Mouse (Mus musculus): ENCODE data around the gene Ptprg. TPM values are rescaled to one million over a fixed set of nuclear protein-coding genes. Genes with fewer than 3 reads are reported as not detected.

Ptprg gene
- polyA plus RNA-seq, 1 experiment from 2014 or later, result 20.8 TPM

- no peak for ATAC-seq (ENCODE audit: insufficient read depth, low FRiP score)
- H3K27ac ChIP-seq (ENCODE audit: low read length), result no peak overlapping the region
- no peak overlapping the region for H3K4me3 ChIP-seq (replicated peaks; ENCODE audit: low read length)
- no peaks in the 10 kb centered on the region for H3K36me3 ChIP-seq (ENCODE audit: control insufficient read depth, insufficient read depth, low read length)
- no peaks in the 10 kb centered on the region for H3K9me3 ChIP-seq (replicated peaks; ENCODE audit: control insufficient read depth, low read length)
- no peaks in the 10 kb centered on the region for H3K27me3 ChIP-seq (ENCODE audit: control insufficient read depth, insufficient read depth, low read length)
- H3K9ac ChIP-seq (ENCODE audit: low read length), result no peak overlapping the region
- H3K4me2 ChIP-seq (ENCODE audit: low read depth, low read length), result no peak overlapping the region
- no peaks in the 10 kb centered on the region for H3K4me1 ChIP-seq (ENCODE audit: control insufficient read depth, insufficient read depth, low read length)
- WGBS, result 71% methylated on average over 4 of the region's 4 CpGs
Measured at GRCm38 (mm10) chr14:11992111-11992510, 438.8 kb downstream of the Ptprg start.

GRCm38 (mm10) chr14:11992534-11992933, 439.2 kb downstream of the Ptprg start:
- no peak overlapping the region for H3K27ac ChIP-seq (ENCODE audit: low read length)
- no peak overlapping the region for H3K9ac ChIP-seq (ENCODE audit: low read length)
- no peak overlapping the region for H3K4me2 ChIP-seq (ENCODE audit: low read depth, low read length)
- H3K4me1 ChIP-seq (ENCODE audit: control insufficient read depth, insufficient read depth, low read length), result no peaks in the 10 kb centered on the region
- WGBS, result 83% methylated on average over 6 of the region's 6 CpGs
- H3K27me3 ChIP-seq (ENCODE audit: control insufficient read depth, insufficient read depth, low read length), result no peaks in the 10 kb centered on the region
- no peak overlapping the region for H3K4me3 ChIP-seq (replicated peaks; ENCODE audit: low read length)
- ATAC-seq (ENCODE audit: insufficient read depth, low FRiP score), result no peak
- H3K36me3 ChIP-seq (ENCODE audit: control insufficient read depth, insufficient read depth, low read length), result no peaks in the 10 kb centered on the region
- H3K9me3 ChIP-seq (replicated peaks; ENCODE audit: control insufficient read depth, low read length), result no peaks in the 10 kb centered on the region

DNA sequence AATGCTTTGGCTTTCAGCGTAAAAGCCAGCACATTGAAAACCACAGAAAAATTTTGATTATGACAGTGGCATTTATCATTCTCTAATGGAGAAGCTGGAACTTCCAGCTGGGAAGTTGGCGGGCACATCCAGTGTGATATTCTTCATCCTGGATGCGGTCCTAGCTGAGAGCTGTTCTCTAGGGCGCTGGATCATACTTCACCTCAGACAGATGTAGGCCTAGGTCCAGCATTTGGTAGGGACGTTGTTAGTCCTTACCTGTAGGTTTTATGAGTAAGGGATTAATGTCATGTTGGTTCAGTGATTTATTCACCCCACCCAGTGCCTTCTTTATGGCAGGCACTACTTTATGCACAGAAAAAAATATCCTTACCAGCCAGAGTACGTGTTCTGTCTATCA, 444.2 kb downstream of the Ptprg start:
- Histone ChIP-seq H3K36me3 (ENCODE audit: control insufficient read depth, insufficient read depth, low read length) (no peaks in the 10 kb centered on the region), H3K9me3 (replicated peaks; ENCODE audit: control insufficient read depth, low read length) (no peaks in the 10 kb centered on the region), H3K9ac (ENCODE audit: low read length) (no peak overlapping the region), H3K4me2 (ENCODE audit: low read depth, low read length) (no peak overlapping the region), H3K4me3 (replicated peaks; ENCODE audit: low read length) (no peak overlapping the region), H3K27me3 (ENCODE audit: control insufficient read depth, insufficient read depth, low read length) (no peaks in the 10 kb centered on the region), H3K4me1 (ENCODE audit: control insufficient read depth, insufficient read depth, low read length) (no peaks in the 10 kb centered on the region), H3K27ac (ENCODE audit: low read length) (no peak overlapping the region)
- peak; percentile 44; the same call in 1 of the 2 replicates for ATAC-seq (ENCODE audit: insufficient read depth, low FRiP score)
- WGBS, result 50% methylated on average over 6 of the region's 6 CpGs

DNA sequence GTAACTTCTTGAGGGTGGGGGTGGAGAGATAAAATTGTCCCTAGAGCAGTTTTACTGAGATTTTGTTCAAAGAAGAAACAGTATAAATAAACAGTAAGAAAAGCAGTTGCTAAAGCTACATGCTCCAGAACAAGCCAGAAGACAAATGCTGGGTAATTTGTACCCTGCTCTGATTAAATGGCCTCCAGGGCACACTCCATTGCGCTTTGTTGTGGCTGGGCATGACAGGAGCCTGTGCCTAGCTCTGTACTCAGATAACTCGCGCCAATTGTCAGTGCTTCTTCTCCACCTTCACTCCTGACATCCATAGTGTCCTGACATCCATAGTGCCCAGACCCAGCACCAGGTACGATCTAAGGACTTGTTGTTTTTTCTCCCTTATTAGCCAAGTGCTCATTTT, 445.1 kb downstream of the Ptprg start:
- Histone ChIP-seq H3K27me3 (ENCODE audit: control insufficient read depth, insufficient read depth, low read length) (no peaks in the 10 kb centered on the region), H3K27ac (ENCODE audit: low read length) (no peak overlapping the region), H3K4me1 (ENCODE audit: control insufficient read depth, insufficient read depth, low read length) (no peaks in the 10 kb centered on the region), H3K9ac (ENCODE audit: low read length) (no peak overlapping the region), H3K9me3 (replicated peaks; ENCODE audit: control insufficient read depth, low read length) (no peaks in the 10 kb centered on the region), H3K4me2 (ENCODE audit: low read depth, low read length) (no peak overlapping the region), H3K36me3 (ENCODE audit: control insufficient read depth, insufficient read depth, low read length) (no peaks in the 10 kb centered on the region), H3K4me3 (replicated peaks; ENCODE audit: low read length) (no peak overlapping the region)
- no peak for ATAC-seq (ENCODE audit: insufficient read depth, low FRiP score)
- WGBS, result 73% methylated on average over 4 of the region's 4 CpGs

DNA sequence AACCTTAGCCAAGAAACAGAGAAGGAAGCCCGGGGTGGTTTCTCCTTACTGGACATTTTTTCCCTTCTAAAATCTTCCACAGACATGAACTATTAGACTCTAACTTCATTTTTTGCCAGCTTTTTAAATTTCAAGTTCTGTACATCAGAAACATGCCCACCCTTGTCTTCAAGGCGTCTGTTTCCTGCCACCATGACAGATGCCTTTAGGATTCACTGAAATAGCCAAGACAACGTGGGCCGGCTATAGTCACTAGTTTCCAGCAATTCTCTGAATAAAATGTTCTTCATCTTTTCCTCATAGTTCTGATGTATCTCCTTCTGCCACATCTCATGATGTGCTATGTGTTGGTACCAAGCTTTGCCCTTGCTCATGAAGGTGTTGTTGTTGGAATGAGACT, 450.7 kb downstream of the Ptprg start:
- Histone ChIP-seq H3K9me3 (replicated peaks; ENCODE audit: control insufficient read depth, low read length) (no peaks in the 10 kb centered on the region), H3K27me3 (ENCODE audit: control insufficient read depth, insufficient read depth, low read length) (no peaks in the 10 kb centered on the region), H3K4me3 (replicated peaks; ENCODE audit: low read length) (no peak overlapping the region), H3K4me2 (ENCODE audit: low read depth, low read length) (no peak overlapping the region), H3K27ac (ENCODE audit: low read length) (no peak overlapping the region), H3K4me1 (ENCODE audit: control insufficient read depth, insufficient read depth, low read length) (no peaks in the 10 kb centered on the region), H3K9ac (ENCODE audit: low read length) (no peak overlapping the region), H3K36me3 (ENCODE audit: control insufficient read depth, insufficient read depth, low read length) (no peaks in the 10 kb centered on the region)
- 82% methylated on average over 4 of the region's 4 CpGs for WGBS
- no peak for ATAC-seq (ENCODE audit: insufficient read depth, low FRiP score)

GRCm38 (mm10) chr14:12011766-12012165, 458.4 kb downstream of the Ptprg start:
- Histone ChIP-seq H3K9me3 (replicated peaks; ENCODE audit: control insufficient read depth, low read length) (no peaks in the 10 kb centered on the region), H3K4me2 (ENCODE audit: low read depth, low read length) (no peak overlapping the region), H3K27me3 (ENCODE audit: control insufficient read depth, insufficient read depth, low read length) (no peaks in the 10 kb centered on the region), H3K27ac (ENCODE audit: low read length) (no peak overlapping the region), H3K4me3 (replicated peaks; ENCODE audit: low read length) (no peak overlapping the region), H3K9ac (ENCODE audit: low read length) (no peak overlapping the region), H3K36me3 (ENCODE audit: control insufficient read depth, insufficient read depth, low read length) (no peaks in the 10 kb centered on the region), H3K4me1 (ENCODE audit: control insufficient read depth, insufficient read depth, low read length) (no peaks in the 10 kb centered on the region)
- WGBS, result 72% methylated on average over 5 of the region's 5 CpGs
- ATAC-seq (ENCODE audit: insufficient read depth, low FRiP score), result no peak

DNA sequence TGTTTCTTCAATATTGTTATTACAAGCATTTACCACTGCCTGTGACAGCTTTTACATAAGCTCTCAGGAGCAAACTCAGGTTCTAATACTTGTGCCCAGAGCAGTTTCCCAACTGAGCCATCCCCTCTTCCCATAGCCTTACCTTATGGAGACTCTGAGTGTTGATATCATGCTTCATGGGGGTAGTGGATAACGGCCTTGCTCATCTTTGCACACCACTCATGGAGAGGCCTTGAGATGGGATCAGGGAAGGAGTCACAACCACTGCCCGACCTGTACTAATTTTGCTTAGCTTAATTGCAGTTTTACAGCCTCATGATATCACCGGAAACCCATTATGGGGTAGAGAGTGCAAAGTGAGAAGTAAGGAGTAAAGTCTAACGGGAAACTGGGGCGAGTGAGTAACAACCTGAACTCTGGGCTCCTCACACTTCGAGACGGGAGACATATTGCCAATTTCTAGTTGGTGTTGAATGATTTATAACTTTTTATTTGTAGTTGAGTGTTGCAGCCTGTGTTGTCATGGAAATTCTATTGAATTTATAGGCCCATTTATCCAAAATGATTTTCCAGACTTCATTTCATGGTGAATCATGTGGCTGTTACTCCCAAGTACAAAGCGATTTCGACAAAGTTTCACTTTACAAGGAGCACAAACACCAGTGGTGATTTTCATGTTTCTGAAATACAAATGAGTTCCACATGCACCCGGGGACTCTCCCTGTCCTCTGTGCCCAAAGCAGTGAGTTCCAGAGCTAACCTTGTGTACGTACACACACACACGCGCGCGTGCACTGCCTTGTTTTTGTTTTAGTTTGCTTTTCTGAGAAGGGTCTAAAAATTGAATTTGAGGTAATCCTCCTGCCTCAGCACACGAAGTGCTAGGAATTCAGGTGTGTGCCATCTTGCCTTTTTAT, 472.7 kb downstream of the Ptprg start:
- Histone ChIP-seq H3K4me3 (replicated peaks; ENCODE audit: low read length) (no peak overlapping the region), H3K4me1 (ENCODE audit: control insufficient read depth, insufficient read depth, low read length) (no peaks in the 10 kb centered on the region), H3K27me3 (ENCODE audit: control insufficient read depth, insufficient read depth, low read length) (no peaks in the 10 kb centered on the region), H3K36me3 (ENCODE audit: control insufficient read depth, insufficient read depth, low read length) (no peaks in the 10 kb centered on the region), H3K27ac (ENCODE audit: low read length) (no peak overlapping the region), H3K4me2 (ENCODE audit: low read depth, low read length) (no peak overlapping the region), H3K9ac (ENCODE audit: low read length) (no peak overlapping the region), H3K9me3 (replicated peaks; ENCODE audit: control insufficient read depth, low read length) (no peaks in the 10 kb centered on the region)
- no peak for ATAC-seq (ENCODE audit: insufficient read depth, low FRiP score)
- WGBS, result 86% methylated on average over 16 of the region's 16 CpGs

DNA sequence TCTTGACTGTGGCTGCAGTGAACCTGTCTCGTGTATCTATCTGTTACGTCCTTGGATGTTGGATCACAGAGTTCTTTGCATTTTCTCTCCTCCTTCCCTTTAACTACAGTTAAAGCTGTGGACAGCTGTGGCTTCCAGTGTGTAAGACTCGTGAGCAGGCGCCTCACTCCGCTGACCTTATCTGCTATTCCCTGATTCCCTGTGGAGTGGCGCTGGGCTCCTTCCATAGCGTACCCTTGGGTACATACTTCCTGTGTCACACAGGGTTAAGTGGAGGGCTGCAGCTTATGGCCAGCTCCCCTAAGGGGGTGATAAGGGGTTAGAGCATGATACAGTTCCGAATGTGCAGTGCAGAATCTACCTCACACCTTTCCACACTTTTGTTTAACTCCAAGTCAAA, 473.9 kb downstream of the Ptprg start:
- no peak overlapping the region for H3K4me2 ChIP-seq (ENCODE audit: low read depth, low read length)
- H3K27ac ChIP-seq (ENCODE audit: low read length), result no peak overlapping the region
- H3K36me3 ChIP-seq (ENCODE audit: control insufficient read depth, insufficient read depth, low read length), result no peaks in the 10 kb centered on the region
- H3K4me1 ChIP-seq (ENCODE audit: control insufficient read depth, insufficient read depth, low read length), result no peaks in the 10 kb centered on the region
- H3K4me3 ChIP-seq (replicated peaks; ENCODE audit: low read length), result no peak overlapping the region
- H3K27me3 ChIP-seq (ENCODE audit: control insufficient read depth, insufficient read depth, low read length), result no peaks in the 10 kb centered on the region
- 78% methylated on average over 8 of the region's 8 CpGs for WGBS
- no peak overlapping the region for H3K9ac ChIP-seq (ENCODE audit: low read length)
- H3K9me3 ChIP-seq (replicated peaks; ENCODE audit: control insufficient read depth, low read length), result no peaks in the 10 kb centered on the region
- no peak for ATAC-seq (ENCODE audit: insufficient read depth, low FRiP score)

GRCm38 (mm10) chr14:12029926-12030325, 476.6 kb downstream of the Ptprg start:
- Histone ChIP-seq H3K36me3 (ENCODE audit: control insufficient read depth, insufficient read depth, low read length) (no peaks in the 10 kb centered on the region), H3K4me2 (ENCODE audit: low read depth, low read length) (no peak overlapping the region), H3K9me3 (replicated peaks; ENCODE audit: control insufficient read depth, low read length) (no peaks in the 10 kb centered on the region), H3K4me1 (ENCODE audit: control insufficient read depth, insufficient read depth, low read length) (no peaks in the 10 kb centered on the region), H3K9ac (ENCODE audit: low read length) (no peak overlapping the region), H3K27ac (ENCODE audit: low read length) (no peak overlapping the region), H3K4me3 (replicated peaks; ENCODE audit: low read length) (no peak overlapping the region), H3K27me3 (ENCODE audit: control insufficient read depth, insufficient read depth, low read length) (no peaks in the 10 kb centered on the region)
- ATAC-seq (ENCODE audit: insufficient read depth, low FRiP score), result no peak
- WGBS, result 66% methylated on average over 2 of the region's 2 CpGs
